Mouse (Mus musculus) pancreas, adult 10 weeks (tissue): ENCODE measurements around the gene Cnih2. TPM values are rescaled to one million over a fixed set of nuclear protein-coding genes. Genes with fewer than 3 reads are reported as not detected.

Experiments used
- polyA plus RNA-seq: library from polyadenylated mRNA; stranded (reverse); fragments of 350-450 nt; fragmentation: Illumina TruSeq; extraction: RNeasy Lipid Tissue Mini Kit (QIAGEN cat#74804); gene quantifications from one replicate; pipeline ENCODE4 v1.2.3, GENCODE M21; 2015; ENCODE audit warnings: low read depth, low replicate concordance; ENCODE audit not compliant: insufficient read depth

Cnih2 gene
- 0.92 TPM for polyA plus RNA-seq

DNA sequence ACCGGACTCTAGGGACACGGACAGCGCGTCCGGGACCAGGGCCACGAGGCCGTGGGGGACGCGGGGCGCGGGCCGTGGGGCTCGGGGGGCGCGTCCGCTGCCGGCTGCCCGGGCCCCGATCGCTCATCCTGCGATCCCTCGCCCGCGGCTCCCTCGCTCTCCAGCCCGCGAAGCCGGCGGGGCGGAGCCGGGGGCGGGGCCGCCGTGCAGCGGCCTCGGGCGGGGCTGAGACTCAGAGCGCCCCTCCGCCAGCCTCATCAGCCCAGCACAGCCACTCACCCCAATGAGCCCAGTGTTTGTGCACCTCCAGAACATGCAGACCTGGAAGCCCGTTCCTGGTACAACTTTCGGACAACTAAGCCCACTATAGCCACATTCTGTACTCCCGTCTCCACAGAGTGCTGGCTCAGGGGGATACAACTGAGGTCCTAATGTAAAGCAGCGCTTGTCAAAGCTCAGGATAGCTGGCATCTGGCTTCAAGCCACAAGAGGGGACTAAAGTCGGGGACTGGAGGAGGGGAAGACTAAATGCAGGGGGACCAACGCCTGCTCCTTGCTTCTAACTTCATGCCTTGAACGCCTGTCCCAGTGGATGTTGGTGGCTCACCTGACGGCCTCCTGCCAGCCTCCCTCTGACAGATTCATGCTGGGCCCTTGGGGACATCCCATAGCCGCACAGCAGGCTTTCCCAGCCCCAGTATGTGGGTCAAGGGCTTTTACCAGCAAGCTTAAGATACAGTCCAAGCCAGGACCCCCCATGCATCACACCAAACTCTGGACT is at the start of gene Cnih2:
Cnih2 (minus strand) TSS at position 159 of the 781 bp plus-strand sequence.

DNA sequence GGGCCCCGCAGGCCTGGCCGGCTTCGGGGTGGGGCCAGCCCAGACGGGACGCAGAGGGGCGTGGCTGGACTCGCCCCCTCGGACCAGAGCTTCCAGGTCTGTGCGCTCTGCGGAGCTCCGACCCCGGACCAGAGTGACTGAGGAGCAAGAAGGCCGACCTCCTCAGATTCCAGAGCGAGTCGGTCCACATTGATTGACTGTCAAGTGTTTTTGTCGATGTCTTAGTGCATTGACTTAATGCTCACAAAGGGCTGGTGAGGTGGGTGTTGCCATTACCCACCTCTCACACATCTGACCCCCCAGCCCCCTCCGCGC is 20.0 kb upstream of the Cnih2 start, which contains the start of gene Klc2:
Klc2 (minus strand) TSS at position 177 of the 315 bp plus-strand sequence.

GRCm38 (mm10) chr19:5106731-5107191 is 8.4 kb upstream of the Cnih2 start, which contains the start of gene Rab1b:
Rab1b (minus strand) TSS chr19:5107072.

GRCm38 (mm10) chr19:5087884-5088728 is 10.2 kb downstream of the Cnih2 start, which contains the start of gene Yif1a:
Yif1a (plus strand) TSS chr19:5088538.

DNA sequence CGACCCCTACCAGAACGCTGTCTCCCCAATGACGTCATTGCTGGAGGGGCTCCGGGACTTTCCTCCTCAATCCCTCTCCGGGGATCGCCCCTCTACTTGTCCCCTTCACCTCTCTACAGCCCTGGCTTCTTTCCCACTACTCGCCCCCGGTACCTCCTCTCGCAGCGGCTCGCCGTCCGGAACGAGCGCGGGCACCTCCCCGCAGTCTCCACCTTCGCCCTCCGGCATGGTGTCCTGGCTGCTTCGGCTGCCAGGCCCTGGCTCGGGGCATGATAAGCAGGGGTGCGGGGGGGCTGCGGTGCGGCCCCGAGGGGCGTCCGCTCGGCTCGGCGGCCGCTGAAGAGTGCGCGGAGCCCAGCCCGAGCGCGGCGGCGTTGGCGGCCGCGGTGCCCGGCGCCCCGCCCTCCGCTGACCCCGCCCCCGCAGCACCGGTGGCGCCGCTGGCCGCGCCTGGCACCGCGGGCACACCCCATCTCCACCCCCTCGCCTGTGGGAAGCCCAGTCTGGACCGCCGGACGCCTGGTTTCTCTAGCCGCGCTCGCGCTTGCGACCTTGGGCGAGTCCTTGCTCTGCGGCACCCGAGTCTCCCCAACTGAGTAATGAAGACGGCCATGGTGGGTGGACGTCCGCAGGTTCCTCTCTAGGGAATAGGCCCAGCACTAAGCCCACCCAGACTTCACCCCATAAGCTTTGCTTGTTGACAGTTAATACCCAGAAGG is 13.0 kb downstream of the Cnih2 start, which contains the start of gene Tmem151a:
Tmem151a (minus strand) TSS at position 387 of the 719 bp plus-strand sequence.

DNA sequence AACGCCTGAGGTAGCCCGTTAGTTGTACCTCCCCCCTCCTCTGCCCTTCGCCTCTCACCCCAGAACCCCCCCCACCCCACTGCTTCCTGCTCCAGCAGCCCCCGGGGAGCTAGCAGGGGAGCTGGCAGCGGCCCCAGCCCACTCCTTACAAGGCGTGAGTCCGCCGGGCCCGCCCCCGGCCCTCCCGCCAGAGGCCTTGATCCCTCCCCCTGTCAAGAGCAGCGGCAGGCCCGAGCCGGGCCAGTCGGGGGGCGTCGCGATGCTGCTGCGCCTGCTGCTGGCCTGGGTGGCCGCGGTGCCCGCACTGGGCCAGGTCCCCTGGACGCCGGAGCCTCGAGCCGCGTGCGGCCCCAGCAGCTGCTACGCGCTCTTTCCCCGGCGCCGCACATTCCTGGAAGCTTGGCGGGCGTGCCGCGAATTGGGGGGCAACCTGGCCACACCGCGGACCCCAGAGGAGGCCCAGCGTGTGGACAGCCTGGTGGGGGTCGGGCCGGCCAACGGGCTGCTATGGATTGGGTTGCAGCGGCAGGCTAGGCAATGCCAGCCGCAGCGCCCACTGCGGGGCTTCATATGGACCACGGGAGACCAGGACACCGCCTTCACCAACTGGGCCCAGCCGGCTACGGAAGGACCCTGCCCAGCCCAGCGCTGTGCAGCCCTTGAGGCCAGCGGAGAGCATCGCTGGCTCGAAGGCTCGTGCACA is 30.3 kb downstream of the Cnih2 start, which contains the start of gene Cd248:
Cd248 (plus strand) TSS at position 212 of the 703 bp plus-strand sequence.

DNA sequence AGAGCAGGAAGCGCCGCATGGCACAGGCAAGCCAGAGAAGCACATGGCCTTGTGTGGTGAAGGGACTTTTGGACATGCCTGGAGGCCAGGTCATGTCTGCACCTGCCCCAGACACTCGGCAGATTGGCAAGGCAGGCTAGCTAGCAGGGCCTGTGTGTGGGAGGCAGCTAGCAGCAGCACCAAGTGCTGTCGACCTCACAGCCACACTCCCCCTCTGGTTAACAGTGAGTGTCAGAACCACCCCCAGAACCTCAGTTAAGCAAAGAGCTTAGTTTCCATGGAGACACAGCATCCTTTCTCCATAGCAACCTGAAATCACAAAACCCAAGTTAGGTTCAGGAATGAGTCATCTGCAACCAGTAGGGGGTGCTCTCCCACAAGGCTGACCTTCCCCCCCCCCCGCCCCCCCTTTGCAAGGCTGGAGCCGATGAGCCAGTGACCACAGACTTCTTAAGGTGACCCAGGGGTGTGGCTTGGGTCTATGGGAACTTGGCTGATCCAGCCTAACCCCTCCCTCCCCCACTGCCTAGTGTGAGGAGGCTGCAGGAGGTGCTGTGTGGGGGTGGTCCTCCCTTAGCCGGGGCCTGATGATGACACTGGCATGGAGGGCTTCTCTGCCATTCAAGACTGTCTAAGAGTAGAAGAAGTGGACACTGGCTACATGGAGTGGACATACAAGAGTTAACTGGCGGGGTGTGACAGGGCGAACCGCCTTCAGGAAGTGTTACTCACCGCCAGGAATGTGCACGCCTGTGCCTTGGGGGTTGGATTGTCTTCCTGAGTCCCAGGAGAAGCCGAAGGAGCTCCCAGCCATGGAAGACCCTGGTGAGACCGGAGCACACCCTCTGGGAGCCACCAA is 48.0 kb downstream of the Cnih2 start, which contains the start of gene Rin1:
Rin1 (plus strand) TSS at position 435 of the 859 bp plus-strand sequence.

Other genes starting within 250 kb of the Cnih2 start
- 21.8 TPM for gene Ctsf, start 243.4 kb downstream of the Cnih2 start, polyA plus RNA-seq
- not detected for gene Actn3, start 220.6 kb downstream of the Cnih2 start, polyA plus RNA-seq
- gene Zdhhc24, start 219.9 kb downstream of the Cnih2 start, polyA plus RNA-seq: 1.8 TPM
- gene Bbs1, start 191.9 kb downstream of the Cnih2 start, polyA plus RNA-seq: 1.2 TPM
- gene Dpp3, start 170.2 kb downstream of the Cnih2 start, polyA plus RNA-seq: 16.6 TPM
- gene Peli3, start 155.4 kb downstream of the Cnih2 start, polyA plus RNA-seq: 0.83 TPM
- gene Mrpl11, start 136.4 kb downstream of the Cnih2 start, polyA plus RNA-seq: 13.0 TPM
- 0.54 TPM for gene Npas4, start 108.2 kb downstream of the Cnih2 start, polyA plus RNA-seq
- gene Slc29a2, start 74.7 kb downstream of the Cnih2 start, polyA plus RNA-seq: 1.0 TPM
- 0.83 TPM for gene B4gat1, start 59.7 kb downstream of the Cnih2 start, polyA plus RNA-seq
- 3.4 TPM for gene AC124502.3, start 59.6 kb downstream of the Cnih2 start, polyA plus RNA-seq
- 5.6 TPM for gene Brms1, start 57.2 kb downstream of the Cnih2 start, polyA plus RNA-seq
- 2.4 TPM for gene Rin1, start 48.0 kb downstream of the Cnih2 start, polyA plus RNA-seq
- 15.5 TPM for gene Cd248, start 30.4 kb downstream of the Cnih2 start, polyA plus RNA-seq
- gene Tmem151a, start 13.0 kb downstream of the Cnih2 start, polyA plus RNA-seq: 3.4 TPM
- 17.2 TPM for gene Yif1a, start 10.0 kb downstream of the Cnih2 start, polyA plus RNA-seq
- gene Rab1b, start 8.6 kb upstream of the Cnih2 start, polyA plus RNA-seq: 28.5 TPM
- gene Klc2, start 20.0 kb upstream of the Cnih2 start, polyA plus RNA-seq: 5.4 TPM
- gene Pacs1, start 174.6 kb upstream of the Cnih2 start, polyA plus RNA-seq: 3.9 TPM
- gene Sf3b2, start 196.9 kb upstream of the Cnih2 start, polyA plus RNA-seq: 39.5 TPM
- gene Gal3st3, start 199.8 kb upstream of the Cnih2 start, polyA plus RNA-seq: not detected
- not detected for gene Catsper1, start 237.2 kb upstream of the Cnih2 start, polyA plus RNA-seq